Mouse (Mus musculus) forelimb bud, embryonic 11.5 days (tissue): ENCODE results near the gene Ascc1.
A peak's percentile ranks its signal among the peaks of the same experiment; 100 is the strongest.
"Not testable (repeated sequence)": the region's sequence is repeated elsewhere in the genome, so short reads cannot be mapped to it uniquely, and the experiment has no call there.

Experiments used
- DNase-seq: peaks from one replicate; pipeline ENCODE4 v3.0.0-alpha.2; 2012; ENCODE audit warnings: low read depth, low spot score

The Ascc1 gene

GRCm38 (mm10) chr10:59977141-59977540, 25.5 kb upstream of the Ascc1 start:
- no peak for DNase-seq

DNA sequence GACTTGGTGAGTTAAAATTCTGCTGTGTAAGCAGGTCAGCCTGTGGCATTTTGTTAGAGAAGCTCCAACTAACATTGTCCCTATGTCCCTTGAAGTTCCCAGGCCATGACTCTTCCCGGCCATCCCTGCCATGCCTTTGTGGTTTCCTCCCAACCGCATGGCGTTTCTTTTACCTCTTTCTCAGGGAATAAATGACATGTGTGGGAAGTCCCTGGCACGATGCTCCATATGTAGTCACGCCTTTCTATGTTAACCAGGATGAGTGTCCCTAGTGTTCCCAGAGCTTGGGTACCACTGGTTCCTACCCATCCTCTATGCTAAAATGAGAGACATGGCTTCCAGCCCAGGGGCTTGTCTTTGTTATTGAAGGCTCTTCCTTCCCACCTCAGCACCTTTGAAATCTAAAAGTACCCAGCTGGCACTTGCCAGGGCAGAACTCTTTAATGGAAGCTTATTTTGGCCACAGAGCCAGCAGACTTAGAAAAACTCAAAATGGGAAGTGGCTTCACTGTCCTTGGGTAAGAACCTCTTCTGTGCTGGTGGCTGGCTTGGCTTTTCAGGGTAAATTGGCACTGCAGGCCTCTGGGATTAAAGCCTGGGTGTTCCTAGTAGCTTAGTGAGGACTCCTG, 24.8 kb upstream of the Ascc1 start:
- DNase-seq: no peak

DNA sequence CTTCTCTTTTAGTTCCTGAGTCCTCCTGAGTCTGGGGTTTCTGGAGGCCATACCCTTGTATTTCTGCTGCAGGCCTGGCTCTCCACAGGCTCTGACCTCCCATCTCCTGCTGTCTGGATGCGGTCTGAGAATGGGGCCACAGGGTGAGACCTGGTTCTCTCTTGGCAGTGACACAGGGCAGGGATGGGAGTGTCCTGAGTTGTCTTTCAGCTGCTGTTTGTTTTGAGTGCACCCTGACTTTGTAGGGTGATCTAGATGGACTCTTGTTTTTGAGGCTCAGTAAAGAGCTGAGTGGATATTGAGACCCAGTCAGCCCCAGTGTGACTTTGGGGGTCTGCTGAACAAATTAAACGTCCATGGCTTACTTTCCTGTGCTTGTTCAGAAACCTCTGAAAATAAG, 24.2 kb upstream of the Ascc1 start:
- DNase-seq: no peak

DNA sequence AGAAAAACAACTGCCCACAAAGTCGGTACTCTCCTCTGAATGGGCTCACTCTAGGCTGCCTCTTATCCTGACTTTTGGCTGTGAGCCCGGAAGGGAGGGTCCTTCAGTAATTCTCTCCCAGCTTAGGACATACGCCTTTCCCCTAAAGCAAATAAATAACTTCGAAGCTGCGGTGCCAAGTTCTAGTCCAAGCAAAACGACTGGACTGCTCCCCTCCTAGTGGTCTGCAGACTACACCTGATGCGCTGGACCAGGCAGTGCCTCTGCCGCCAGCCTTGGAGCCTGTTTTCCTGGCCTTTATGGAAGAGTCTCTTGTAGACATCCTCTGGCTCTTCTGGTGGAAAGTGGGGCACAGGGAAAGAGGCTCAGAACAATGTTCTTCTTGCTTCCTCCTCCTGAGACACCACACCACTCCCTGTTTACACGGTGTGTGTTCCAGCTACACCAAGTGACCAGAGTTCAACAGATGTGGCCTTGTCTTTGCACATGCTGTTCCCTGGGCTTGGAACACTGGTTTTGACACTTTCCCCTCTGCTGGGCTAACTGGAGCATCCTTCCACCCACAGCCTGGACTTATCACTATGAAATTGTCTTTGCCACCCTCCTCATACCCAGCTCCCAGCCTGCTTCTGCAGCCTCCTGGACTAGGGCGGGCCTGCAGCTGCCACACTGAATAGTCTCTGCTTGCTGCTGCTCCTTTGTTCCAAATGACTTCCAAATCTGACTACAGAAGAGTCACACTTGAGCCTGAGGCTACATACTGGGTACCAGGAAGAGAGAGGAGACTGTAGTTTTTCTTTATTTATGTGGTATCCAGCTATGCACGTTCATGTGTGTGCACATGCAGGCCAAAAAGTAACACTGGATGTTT, 23.5 kb upstream of the Ascc1 start:
- DNase-seq: no peak

DNA sequence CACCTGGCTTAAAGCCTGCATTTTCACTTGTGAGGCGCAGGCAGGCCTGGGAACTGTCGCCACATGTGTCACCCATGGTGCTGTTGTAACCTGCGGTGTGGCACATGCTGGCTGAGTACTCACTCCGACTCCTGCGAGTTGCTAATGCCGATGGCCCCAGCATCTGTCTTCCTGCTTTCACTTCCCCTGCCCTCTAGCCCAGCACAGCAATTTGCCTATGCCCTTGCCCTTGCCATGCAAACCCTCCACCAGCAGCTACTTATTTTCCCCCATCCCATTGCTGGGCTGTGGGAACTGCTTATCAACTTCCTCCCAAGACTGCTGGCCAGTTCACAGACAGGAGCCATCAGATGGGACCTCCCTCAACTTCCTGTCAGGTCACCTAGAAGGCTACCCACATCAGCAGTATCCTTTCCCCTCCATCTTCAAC, 21.8 kb upstream of the Ascc1 start:
- no peak for DNase-seq

GRCm38 (mm10) chr10:59981336-59981735, 21.3 kb upstream of the Ascc1 start:
- DNase-seq: no peak

DNA sequence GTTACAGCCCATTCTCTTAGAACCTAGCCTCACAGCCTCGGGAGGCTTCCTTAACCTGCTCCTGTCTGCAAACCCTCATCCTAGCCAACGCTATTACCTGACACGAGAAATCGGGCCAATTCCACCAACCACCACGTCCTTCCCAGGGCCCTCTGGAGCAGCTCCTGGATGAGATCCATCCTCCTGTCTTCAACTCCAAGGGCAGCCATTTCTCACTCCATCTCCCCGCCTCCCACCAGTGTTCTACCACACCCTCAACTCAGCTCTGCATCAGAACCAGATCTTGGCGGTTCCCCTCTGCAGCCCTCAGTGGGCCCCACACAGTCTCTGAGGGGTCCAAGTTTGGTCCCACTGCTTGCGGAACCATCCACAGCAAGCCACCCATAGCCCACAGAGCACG, 20.8 kb upstream of the Ascc1 start:
- DNase-seq: no peak

DNA sequence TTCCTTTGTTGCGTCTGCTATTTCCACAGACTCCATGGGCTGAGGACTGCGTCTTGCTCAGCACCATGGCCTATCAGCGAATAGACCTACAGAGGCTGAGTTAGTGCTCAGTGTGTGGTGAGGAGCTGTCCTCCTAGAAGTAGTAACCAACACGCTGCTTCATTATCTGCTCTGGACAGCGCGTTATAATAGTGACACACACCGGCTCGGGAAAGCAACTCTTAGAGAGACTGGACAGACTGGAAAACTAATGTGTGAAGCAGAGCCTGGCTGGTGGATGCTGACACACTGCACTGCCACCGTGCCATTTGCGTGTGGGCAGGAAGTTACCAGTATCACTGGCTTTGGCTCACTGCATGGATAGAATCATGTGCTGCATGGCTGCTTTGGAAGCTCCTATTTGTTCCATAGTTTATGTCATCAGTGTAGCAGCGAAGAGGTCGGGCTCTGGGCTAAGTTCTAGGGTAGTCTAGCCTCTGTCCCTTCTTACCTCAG, 20.2 kb upstream of the Ascc1 start:
- no peak for DNase-seq

- DNase-seq: no peak
These were observed 14.6 kb upstream of the Ascc1 start for GRCm38 (mm10) chr10:59988036-59988435.

- DNase-seq: no peak
These were observed 12.2 kb upstream of the Ascc1 start for GRCm38 (mm10) chr10:59990393-59990792.

DNA sequence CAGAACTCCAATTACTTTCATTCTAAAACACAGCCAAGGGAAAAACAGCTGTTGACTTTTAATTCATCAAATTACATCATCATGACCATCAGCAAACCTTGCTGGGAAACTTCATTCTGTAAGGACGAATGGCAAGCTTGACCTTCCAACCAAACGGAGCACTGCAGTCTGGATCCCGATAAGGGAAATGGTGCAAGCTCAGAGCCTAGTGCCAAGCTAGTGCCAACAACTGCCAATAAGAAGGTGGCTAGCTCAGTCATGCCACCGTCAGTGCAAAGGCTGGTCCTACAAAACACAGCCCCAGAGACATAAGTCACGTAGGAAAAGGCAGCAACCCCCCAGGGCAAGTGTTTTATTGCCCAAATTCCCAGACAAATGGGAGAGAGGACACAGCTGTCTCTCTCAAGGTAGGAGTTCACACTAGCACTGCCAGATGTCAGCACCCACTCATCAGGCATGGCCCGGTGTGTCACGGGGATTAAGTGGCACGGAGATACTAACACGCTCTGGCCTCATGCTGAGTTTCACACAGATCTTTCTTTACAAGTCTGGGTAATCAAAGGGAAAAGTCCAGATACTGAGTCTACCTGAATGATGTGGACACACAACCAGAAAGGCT, 11.2 kb upstream of the Ascc1 start:
- DNase-seq: no peak

DNA sequence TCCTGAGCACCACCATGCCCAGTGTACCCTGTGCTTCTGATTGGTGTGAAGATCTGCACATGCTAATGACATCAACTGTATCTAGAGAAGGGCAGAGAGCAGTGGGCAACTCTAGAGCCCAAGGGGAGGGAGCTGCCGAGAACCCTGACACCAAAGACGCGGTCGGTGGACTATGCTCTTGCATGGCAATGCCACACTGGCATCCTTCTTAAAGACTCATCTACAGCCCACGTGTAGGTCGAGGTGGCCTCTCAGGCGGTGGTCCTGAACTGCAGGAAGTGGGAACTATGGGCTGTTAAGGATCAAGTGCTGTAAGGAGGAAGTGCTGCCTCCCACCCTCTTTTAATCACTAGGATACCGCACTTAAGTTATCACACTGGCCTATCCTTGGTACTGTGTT, 10.6 kb upstream of the Ascc1 start:
- no peak for DNase-seq

DNA sequence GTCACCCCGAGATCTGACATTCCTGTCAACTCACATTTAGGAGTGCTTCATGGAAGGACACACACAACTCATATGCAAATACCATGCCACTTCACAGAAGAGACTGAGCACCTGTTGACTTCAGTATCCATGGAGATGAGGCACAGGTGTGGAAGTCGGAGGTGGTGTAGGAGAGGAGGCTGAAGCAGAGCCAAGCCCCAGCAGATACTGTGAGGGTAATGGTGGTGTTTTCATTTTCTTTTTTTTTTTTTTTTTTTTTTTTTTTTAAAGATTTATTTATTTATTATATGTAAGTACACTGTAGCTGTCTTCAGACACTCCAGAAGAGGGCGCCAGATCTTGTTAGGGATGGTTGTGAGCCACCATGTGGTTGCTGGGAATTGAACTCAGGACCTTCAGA, 8.8 kb upstream of the Ascc1 start:
- not testable (repeated sequence) for DNase-seq

- no peak for DNase-seq
These were observed 6.7 kb upstream of the Ascc1 start for GRCm38 (mm10) chr10:59995889-59996288.

DNA sequence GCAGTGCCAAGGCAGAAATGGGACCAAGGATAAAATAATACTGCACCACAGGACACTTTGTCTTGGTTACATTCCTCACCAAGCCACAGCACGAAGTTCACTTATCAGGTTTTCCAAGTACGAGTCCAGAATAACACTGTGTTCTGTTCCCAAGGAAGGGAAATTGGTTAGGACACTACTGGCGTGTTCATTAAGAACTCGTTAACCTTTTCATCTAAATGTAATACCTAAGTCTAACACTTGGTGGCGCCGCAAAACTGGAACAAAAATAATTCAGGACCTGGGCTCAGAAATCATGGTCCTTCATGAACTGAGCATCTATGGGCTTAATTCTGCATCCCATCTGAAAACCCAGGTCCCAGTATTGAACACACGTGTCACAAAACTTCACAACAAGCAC, 5.0 kb upstream of the Ascc1 start:
- peak; percentile 80 for DNase-seq

DNA sequence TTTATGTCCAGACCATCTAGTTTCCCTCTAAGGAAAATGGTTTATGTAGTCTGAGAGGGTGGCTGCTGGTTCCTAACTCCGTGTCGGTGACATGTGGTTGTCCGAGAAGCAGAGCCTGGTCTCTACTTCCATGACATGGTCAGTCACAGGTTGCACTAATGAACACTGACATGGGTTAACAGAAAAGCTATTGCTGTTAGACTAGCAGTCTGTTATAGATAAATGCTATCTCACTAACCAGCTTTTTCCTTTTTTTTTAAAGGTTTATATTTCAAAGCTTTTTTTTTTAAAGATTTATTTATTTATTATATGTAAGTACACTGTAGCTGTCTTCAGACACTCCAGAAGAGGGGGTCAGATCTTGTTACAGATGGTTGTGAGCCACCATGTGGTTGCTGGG, 3.5 kb upstream of the Ascc1 start:
- DNase-seq: no peak

GRCm38 (mm10) chr10:60001663-60002062, 942 bp upstream of the Ascc1 start:
- DNase-seq: not testable (repeated sequence)

DNA sequence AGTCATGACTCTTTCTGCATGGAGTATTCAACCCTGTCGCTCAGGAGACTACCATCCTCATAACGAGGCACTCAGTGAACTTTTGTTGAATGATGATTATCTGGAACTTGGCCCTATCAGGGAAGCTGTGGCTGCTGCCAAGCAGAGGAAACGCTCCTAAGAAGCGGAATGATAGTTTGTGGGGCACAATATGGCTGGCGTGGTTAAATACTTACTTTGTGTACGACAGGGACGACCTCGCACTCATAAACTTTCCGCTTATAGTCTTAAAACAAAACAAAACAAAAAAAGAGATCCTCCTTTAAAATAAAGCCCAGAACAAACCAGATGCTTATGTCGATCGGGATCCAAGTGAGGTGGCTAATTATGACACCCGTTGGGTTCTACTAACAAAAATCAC, 402 bp upstream of the Ascc1 start:
- DNase-seq: no peak

GRCm38 (mm10) chr10:60003213-60003752, 678 bp downstream of the Ascc1 start:
- DNase-seq: no peak

GRCm38 (mm10) chr10:60003847-60004246, 1.2 kb downstream of the Ascc1 start:
- no peak for DNase-seq

GRCm38 (mm10) chr10:60005264-60005663, 2.7 kb downstream of the Ascc1 start:
- no peak for DNase-seq

GRCm38 (mm10) chr10:60009115-60009514, 6.5 kb downstream of the Ascc1 start:
- DNase-seq: no peak
